Mouse (Mus musculus) ES-Bruce4 (cell line): ENCODE data around the gene Alg9.

Source experiments
- CTCF ChIP-seq: IDR thresholded peaks from one replicate; pipeline ENCODE4 v1.8.1; 2011; ENCODE audit warnings: low read depth, low read length
- EP300 ChIP-seq: IDR thresholded peaks from 2 replicates; pipeline ENCODE4 v1.6.1; 2011; ENCODE audit warnings: low read depth, low read length; ENCODE audit not compliant: insufficient read depth
- POLR2A ChIP-seq: IDR thresholded peaks from one replicate; pipeline ENCODE4 v1.8.1; 2011; ENCODE audit warnings: low read length; ENCODE audit not compliant: insufficient read depth

- no peak for TF ChIP-seq CTCF
- no peak for TF ChIP-seq POLR2A
- TF ChIP-seq EP300, result no peak
Observed at GRCm38 (mm10) chr9:50727171-50727924, 47.5 kb upstream of the Alg9 start.
